Mouse (Mus musculus) hindlimb bud, embryonic 11.5 days (tissue): ENCODE results near the gene Orc6.

Experiments used
- DNase-seq: peaks from one replicate; pipeline ENCODE4 v3.0.0-alpha.2; 2012; ENCODE audit warnings: low read depth, low spot score; ENCODE audit errors: extremely low spot score

The Orc6 gene

DNA sequence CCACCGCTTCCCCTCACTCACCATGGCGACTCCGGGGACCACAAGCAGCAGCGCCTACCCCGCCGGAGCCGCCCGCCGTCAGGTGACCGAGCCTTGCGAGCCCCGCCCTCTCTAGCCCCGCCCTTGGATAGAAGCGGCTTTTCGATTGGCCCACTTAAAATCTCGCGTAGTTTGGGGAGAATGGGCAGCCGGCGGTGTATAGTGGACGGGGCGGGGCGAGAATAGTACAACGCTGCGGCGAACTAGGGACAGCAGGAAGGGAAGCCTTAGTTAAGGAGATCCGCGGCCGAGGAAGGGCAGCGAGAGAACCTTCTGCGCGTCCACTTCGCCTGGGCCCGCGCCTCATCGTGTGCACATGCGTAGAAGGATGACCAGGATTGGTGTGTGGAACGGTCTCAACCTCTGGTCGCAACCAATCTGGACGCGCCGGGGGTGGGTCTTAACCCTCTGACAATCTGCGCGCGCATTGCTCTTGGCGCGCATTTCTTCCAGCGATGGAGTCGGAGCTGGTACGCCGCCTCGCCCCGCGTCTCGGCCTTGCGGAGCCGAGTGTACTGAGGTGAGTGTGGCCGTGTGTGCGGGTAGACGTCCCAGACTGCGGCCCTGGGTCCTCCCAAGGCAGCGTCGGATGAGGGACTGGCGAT lies at the start of gene Orc6, which contains the start of gene Vps35:
TSS of gene Orc6 (plus strand) at position 199 of the 644 bp plus-strand sequence.
TSS of gene Vps35 (minus strand) at position 369 of the 644 bp plus-strand sequence.
- DNase-seq: peak; percentile 90

DNA sequence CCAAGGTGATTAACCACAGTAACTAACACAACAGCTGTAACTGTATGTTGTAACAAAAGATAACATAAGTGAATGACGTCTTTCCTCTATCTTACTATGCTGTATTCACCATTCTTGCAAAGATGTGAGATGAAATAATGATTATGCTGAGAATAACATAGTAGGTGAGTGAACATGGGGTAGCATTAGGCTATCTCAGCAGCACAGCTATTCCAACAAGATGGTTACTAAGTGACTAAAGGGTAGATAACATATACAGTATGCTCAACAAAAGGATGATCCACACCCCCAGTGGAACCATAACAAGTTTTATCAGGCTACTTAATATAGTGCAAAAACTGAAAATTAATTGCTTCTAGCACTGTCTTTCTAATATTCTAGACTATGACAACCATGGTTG lies 12.6 kb upstream of the Orc6 start:
- DNase-seq: no peak

DNA sequence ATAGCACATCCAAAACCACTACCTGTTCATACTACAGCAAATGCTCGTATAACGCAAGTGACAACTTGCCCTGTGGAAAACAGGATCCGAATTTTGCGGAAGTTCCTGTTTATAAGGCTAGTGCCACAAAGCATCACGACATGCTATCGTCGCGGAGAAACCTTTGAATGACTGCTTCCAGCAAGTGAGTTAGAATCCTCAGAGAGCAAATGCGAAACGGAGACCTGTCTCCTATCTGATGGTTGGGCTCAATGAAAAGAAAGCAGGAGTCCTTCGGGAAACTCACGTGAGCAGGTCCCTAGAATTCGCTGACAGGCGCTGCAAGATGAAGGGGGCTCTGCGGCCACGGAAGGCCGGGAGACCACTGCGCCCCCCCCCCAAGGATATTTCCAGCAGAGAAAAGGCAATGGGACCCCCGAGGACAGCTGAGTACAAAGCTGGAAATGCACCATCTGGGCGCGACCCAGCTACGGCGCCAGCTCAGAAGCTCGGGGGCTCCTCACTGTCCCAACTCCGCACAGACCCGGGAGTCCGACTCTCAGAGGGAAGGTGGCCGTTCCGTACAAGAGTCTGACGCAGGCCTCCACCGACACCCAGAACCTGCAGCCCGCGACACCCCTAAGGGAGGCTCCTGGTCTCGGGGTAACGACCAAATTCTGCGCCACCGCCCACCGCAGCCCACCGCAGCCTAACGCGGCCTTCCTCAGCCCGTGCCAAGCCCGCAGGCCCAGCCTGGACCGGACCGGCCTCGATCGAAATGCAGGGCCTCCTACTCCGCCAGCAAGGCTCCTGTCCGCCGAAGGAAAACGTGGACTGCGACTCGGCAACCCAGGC lies 615 bp upstream of the Orc6 start:
- DNase-seq: no peak

DNA sequence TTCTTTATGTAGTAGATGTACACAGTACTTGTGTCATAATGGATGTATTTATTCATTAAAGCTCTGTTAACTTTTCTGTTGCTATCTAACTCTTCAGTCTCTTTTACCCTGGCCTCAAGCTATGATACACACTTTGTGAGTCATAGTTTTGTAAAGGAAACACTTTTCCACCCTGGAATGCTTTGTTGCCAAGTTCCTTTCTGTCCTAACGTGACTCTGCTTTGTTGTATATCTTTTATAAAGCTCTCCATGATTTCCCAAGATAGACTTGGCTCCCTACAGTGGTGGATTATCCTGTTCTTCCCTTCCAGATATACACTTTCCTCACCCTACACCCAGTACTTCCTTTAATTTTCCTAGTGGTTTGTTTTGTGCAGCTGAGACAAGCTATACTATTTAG lies 2.5 kb downstream of the Orc6 start:
- no peak for DNase-seq

DNA sequence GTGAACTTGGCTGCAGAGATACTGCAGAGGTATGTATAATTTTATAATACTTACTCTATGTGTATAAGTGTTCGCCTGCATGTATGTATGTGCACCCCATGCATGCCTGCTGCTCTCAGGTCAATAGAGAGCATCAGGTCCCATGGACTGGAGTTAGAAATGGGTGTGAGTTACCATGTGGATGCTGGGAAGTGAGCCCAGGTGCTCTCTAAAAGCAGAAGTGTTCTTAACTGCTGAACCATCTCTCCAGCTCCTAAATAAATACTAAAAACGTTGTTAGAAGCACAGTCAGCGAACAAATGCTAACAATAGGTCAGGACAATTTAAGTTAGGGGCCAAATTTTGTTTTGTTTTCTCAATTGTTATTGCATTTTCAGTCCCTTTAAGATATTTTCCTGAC lies 3.5 kb downstream of the Orc6 start:
- no peak for DNase-seq

DNA sequence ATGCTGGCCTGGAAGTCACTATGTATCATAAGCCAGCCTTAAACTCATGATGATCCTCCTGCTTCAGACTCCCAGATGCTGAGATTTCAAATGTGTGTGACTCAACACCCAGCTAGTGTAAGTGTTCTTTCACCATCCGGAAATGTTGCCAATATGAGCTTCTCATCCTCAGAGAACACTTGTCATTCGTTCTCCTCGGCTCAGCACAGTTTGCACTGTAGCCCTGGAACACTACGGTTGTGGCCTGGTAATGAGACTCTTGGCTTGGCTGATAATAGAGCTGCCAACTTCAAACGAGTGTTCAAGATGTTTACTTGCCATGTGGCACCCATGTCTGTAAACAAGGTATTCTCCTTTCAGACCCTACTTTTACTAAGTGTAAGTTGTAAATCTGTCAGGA lies 4.1 kb downstream of the Orc6 start:
- DNase-seq: no peak

DNA sequence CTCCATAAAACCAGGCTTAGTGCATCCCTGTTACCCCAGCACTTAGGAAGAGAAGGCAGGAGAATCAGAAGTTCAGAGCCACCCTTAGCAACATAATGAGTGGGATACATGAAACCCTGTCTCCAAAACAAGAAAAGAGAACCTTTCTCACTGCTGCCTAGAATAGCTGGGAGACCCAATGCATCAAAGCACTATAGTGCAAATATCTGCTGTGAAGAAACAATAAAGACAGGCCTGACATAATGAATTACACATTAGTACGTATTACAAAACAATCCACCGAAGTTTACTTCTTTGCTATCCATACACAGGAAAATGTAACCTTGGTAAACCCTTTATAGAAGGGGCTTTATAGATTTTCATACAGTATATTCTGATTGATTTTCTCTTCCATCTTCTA lies 9.1 kb downstream of the Orc6 start:
- DNase-seq: no peak

DNA sequence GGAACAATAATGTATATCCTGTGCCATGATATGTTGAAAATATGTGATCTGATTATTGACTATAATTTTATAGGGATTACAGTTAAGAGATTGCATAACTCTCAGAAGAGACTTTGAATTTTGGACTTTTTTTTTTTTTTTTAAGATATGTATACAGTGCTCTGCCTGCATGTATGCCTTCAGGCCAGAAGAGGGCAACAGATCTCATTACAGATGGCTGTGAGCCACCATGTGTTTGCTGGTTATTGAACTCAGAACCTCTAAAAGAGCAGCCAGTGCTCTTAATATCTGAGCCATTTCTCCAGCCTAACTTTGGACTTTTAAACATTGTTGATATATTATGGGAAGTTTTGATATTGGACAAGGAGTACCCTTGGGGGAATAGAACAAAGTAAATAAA lies 12.3 kb downstream of the Orc6 start:
- no peak for DNase-seq

DNA sequence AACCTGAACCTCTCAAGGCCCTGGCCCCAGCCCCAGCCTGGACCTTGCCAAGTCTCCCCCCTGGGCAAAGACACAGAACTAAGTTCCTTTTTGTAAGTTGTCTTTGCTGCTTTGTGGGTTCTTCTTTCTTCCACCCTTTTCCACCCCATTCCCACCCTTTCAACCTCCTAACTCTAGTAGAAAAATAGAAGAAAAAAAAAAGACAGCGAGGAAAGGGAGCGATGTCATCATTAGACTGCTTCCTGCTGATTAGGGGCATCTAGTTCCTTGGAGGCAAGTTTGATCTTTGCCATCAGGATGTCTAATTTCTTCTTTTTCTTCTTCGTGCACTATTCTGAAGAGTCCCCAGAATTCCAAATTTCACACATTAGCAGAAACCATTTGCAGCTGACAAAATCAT lies 13.6 kb downstream of the Orc6 start:
- no peak for DNase-seq

DNA sequence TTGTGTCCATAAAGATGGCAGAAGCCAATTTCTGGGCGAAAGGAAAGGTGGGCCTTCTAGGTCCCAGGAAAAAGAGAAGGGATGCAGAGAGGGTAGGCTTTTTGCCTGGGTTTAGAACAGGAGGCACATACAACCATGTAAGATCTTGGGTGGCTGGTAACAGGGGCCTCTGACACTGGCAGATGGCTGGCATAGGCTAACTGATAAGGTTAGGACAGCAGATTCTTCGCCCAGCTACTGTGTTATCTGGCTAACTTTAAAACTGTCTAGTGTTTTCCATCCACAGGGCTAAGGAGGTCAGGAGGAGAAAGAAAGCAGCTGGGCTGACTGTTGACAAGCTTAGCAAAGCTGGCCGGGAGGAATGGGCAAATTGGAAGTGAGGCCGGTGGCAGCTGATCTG lies 19.1 kb downstream of the Orc6 start:
- no peak for DNase-seq

DNA sequence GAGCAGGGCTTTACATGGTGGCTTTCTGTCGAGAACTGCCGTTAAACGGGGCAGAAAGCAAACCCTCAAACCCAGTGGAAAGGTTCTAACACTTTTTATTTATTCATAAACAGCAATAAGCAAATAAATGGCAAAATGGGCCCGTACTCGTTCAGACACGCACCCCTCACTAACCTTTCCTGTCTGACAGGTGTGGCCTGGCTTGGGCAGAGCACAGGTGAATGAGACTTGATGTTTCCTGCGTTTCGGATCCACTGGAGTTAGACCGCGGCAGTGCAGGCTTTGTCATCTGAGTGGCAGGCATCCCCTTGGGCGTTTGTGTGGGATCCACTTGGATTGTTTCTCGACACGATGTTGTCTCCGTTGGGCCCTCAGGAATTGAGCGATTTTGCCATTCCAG lies 22.5 kb downstream of the Orc6 start:
- no peak for DNase-seq

DNA sequence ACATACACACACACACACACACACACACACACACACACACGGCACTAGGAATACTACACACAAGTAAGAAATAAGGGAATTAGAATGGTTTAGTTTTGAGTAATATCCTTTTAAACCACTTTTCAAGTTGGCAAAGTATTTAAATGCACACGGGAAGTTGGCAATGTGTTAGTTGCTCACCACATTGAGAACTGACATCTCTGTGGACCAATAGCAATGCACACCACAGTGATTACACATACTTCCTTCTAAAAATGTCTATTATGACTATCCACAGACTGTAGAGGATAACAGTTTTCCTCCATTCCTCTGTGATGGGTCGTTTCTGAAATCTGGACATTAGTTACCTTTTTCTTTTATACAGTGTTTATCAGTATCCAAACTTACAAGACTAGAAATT lies 23.7 kb downstream of the Orc6 start:
- DNase-seq: no peak

DNA sequence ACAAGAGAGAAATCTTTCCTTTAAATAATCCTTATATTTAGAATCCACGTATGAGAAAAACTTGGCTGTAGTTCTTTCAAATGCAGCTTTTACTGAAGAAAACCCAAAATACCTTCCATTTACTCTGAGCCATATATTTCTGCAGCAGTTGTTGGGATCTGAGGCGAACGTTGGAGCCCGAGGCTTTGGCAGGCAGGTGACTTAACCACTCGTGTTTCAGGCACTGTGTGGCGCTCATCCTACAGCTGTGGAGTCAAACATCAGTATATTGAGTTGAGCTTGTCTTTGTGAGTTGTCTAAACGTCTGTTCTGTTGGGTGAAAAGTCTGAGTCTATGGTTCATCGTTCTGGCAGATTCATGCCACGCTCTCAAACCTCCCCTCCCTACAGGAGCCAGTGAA lies 27.6 kb downstream of the Orc6 start:
- no peak for DNase-seq

DNA sequence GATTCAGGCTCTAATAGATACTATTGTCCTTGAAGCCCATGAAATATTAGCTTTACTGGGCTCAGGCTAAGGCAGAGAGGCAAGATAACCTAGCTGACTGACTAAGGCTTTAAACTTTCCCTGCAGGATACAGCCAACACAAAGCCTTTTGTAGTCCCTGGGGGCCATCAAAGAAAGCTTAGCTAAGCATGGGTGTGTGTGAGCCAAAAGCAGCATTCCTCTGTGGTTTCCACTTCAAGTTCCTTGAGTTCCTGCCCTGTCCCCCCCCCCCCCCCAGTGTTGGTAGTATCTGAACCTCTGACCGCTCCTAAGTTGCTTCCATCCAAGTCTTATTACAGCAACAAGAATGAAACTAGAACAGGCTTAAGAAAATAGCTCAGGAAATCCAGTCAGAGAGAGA lies 30.1 kb downstream of the Orc6 start:
- DNase-seq: no peak

DNA sequence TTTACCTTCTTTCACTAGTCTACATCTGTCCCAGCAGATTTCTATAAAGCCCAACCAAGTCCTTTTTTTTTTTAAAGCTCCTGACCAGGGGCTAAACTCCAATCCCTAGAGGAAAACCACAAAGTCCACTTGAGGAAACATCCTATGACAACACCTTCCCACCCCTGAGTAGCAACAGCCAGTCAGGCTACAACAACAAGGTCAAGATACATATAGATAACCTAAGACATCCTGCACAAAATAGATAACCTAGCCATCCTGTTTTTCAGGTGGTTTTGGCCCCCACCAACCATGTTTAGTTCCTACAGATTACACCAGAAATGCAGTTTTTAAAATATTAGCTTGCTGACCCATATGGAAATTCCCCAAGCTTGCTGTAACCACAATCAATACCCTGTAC lies 35.7 kb downstream of the Orc6 start:
- no peak for DNase-seq

DNA sequence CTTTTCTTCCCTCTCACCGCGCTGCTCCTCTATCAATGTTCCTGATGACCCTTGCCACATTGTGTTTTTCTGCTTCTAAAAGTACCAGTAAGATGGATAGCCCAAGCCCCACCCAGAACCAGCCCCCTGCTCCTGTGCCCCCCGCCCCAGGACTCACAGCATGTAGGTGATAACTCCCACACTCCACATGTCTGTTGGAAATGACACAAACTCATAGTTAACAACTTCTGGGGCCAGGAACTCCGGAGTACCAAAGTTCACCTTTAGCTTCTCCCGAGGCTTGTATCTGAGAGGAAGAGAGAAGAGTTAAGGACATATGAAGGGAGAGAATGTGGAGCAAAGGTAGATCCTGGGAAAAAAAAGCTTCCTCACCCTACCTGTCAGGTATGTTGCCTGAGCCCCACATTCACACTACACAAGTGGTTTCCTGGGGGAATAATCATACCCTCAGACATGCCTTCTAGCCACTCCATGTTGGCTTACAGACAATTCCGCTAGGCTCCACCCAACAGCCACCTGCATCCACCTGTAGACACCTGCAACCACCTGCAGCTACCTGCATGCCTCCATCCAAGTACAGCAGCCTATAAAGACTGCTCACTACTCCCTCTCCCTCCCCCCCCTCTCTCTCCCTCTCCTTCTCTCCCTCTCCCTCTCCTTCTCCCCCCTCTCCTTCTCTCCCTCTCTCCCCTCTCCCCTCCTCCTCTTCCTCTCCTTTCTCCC lies 36.9 kb downstream of the Orc6 start:
- no peak for DNase-seq

DNA sequence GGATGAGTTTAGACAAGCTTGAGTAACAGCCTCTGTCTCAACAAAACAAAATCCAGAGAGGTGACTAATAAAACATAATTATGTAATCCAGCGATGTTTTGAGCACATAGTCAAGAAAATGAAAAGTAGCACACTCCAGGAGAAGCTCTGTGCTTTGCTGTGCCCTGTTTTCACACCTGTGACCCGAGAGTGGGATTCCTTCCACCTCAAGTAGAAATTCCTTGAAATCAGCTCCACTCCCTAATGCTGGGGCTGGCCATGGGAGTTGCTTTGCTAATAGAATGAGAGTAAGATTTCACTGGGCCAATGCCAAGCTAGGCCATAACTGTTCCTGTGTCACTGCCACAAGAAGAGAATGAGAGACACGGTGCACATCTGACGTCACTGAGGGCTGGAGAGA lies 38.2 kb downstream of the Orc6 start:
- no peak for DNase-seq

DNA sequence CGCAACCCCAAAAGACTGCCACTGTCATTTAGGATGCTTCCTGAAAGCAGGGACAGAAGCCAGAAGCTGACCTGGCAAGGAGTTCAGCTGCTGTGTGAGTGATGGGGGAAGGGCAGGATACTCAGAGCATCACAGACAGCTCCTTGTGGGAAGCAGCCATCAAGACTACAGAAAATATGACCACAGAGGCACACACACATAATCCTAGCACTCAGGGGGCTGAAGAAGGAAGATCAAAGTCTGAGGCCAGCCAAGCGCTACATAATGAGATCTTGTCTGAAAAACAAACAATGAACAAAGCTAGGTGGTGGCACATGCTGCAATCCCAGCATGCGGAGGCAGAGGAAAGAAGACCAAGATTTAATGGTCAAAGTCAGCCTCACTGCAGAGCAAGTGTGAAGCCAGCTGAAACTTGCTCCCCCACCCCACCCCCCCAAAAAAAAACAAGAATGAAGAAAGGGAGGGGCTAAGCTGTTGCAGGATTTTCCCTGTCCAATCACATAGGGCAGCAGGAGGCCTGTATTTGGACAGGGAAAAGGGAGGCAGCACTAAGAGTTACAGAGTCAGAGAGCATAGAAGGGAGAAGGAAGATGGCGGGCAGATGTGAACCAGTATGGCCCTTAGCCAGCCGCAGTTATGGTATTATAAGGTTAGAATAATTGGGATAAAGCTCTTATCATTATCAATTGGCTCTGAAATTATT lies 40.6 kb downstream of the Orc6 start:
- DNase-seq: no peak

DNA sequence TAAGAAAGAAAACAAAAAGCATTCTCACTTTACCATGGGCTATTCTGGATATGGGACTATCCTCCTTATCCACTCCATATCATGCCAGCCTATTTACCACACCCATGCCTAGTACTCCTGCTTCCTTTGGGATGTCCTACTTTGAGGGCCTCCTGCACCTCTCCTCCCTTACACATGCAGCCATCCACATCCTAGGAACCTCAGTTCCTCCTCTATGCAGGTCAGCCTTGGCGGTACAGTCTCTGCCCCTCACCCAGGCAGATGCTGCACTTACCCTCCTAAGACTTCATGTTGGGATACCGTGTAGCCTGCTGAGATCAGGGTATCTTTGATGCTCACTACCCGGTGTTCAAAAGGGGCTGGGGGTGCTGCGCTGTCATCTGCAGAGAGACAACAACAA lies 53.9 kb downstream of the Orc6 start:
- DNase-seq: no peak
